Mouse (Mus musculus): ENCODE measurements at regions not wholly inside any gene's neighbourhood (a gene's known extent, or its start where the extent isn't known, plus 50 kb on each side); places are given as distances from the start of the nearest gene placed in this dataset.

DNA sequence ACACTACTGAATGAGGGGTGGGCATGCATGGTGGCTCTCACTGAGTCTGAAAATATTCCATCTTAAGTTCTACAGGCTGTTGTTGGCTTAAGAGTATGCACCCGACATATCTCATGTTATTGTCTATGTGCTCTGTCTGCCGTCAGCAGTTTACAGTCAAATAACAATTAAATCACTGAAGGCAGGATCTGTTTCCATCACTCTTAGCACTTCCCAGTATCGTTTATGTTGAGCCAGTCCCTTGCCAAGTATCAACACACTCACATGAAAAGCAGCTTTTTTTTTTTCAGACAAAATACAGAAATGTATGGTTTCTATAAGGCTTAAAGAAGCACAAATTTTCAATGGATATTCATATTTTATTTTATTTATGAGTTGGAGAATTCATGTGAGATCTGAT, 485.9 kb upstream of the Gm9747 start:
- no peak for DNase-seq (ENCODE audit: low spot score)

DNA sequence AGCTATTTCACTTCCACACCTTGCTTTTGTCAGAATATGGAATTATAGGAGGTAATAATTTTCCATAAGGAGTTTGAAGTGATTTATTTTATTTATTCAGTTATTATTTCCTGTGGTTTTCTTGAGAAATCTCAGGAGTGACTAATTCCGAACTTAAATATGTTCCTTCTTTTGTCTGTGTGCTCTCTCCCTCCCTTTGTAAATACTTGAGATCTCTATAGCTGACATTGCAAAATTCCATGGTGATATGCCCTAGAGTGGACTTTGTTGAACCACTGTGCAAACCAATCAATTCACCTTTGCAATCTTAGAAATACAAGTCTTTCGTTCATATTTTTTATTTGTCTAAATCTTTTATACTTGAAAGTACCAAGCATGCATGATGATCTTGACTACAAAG, 478.8 kb upstream of the Gm9747 start:
- DNase-seq (ENCODE audit: low spot score): no peak

DNA sequence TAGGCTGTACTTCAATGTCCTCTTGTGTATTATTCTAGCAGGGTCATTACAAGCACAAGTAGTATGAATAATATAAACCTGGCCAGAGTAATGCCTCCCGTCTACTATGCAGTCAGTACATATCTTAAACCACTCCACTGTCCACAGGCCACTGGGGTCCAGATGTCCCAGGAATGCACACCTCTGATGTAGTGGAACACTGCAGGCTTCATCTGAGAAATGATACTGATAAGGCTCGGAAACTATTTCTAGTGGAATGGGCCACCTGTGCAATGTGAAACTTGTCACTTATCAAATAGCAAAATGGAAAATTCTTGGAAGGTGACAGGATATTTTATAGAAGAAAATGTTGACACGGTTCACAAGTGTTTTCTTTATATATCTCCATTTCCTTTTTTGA, 477.6 kb upstream of the Gm9747 start:
- no peak for DNase-seq (ENCODE audit: low spot score)

DNA sequence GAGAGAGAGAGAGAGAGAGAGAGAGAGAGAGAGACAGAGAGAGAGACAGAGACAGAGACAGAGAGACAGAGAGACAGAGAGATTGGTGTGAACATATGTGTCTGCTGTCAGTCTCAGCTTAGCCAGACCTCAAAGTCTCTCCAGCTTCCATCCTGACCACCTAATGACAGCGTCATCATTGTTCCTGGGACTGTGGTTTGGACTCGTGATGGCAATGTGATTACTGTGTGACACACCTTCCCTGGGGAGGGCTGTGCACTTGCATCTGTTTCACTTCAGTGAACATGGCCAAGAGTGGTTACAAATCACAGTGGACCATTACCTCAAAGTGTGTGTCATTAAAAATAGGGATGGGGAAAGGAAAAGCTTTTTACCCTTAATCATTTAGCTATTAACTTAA, 477.2 kb upstream of the Gm9747 start:
- DNase-seq (ENCODE audit: low spot score): no peak

DNA sequence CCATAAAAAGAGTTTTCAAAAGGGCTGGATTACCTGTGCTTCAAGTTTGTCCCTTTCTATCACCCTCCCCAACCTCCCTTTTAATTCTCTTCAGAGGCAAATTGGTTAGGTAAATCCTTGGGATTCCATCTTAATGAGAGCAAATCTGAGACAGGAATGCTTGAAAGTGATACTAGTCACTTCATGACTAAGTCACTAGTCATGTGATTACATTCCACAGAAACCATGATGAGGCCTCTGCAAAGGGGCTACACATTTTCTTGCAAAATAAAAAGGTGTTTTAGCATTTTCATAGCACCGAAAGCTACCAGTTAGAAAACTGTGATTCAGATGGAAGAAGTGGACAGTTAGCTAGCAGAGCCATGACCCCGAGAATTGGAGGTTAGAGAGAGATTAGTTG, 473.0 kb upstream of the Gm9747 start:
- no peak for DNase-seq (ENCODE audit: low spot score)

DNA sequence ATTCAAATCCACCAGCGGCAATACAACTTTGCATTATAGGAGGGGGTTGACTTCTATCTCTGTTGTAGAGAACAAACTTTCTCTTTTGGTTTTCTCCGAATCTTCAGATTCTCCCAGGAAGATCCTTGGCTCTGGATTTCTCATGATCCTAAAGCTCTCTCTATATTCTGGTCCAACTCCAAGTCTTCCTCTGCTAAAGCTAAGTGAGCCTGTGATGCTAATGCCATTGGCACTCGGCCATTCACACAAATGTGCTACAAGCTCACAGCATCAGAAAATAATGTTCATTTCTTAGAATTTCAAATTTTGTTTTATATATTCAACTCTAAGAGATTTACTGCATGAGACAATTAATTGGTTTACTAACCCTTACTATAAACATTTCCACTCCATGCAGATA, 461.2 kb upstream of the Gm9747 start:
- DNase-seq (ENCODE audit: low spot score): no peak

DNA sequence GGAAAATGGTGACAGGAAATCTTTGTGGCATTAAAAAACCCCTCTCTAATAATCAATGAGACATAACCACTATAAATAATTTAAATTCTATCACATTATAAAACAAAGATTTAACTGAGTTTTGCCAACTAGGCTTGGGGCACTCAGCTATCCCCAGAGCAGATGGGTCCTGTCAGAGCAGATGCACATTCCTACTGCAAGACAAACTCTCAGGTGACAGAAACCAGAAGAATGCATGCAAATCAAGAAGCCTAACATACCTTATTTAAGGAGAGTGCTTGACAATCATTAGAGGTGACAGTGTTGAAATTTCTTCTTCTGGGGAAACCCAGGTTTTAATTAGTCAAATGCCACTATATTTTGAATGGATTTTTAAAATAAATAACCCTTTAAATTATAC, 452.3 kb upstream of the Gm9747 start:
- no peak for DNase-seq (ENCODE audit: low spot score)

DNA sequence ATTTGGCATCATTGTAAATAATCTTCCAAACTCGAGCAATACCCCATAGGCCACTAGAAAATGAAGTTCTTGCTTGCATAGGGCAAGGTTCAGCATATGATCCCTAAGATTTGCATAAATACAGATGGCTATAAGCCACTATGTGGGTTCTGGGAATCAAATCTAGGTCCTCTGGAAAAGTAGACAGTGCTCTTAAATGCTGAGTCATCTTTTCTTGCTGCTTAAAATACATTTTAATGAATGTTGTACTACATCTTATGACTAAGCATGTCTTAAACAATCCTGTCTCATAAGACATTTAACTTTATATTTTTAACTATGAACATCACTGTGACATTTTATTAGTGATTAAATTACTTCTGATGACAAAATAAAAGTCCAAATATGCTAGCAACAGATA, 448.6 kb upstream of the Gm9747 start:
- DNase-seq (ENCODE audit: low spot score): no peak

DNA sequence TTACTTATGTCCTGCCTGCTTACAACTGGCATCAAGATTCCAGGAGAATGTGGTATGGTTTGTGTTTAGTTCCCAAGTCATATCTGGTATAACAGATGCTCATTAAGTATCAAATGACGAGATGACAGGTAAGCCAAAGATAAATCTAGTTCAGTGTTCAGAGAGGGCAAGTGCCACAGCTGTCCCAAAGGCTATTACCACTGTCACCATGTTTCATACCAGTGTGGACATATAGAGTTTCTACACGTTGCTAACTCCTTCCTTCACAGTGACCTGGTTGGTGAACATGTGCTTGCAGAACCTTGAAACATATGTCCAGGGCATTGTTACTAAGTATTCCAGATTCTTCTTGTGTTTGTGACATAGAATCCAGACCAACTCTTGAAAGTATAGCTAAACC, 438.1 kb upstream of the Gm9747 start:
- no peak for DNase-seq (ENCODE audit: low spot score)

DNA sequence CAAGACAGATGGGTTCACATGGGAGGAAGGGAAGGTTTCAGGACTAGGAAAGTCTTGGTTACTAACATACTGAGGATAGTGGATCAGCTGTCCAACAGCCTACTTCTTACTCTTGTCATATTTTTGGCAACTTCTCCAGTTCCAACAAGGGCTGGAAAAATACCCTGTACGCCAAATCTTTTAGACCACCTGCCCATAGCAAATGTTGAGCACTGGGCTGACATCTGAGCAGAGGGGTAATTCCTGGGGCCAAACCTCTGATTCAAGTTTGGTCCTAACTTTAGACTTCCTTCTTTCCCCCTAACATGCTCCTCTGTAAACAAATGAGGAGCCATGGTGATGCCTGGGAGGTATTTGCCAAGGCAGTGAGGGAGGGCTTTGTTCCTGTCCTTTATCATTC, 437.5 kb upstream of the Gm9747 start:
- no peak for DNase-seq (ENCODE audit: low spot score)

DNA sequence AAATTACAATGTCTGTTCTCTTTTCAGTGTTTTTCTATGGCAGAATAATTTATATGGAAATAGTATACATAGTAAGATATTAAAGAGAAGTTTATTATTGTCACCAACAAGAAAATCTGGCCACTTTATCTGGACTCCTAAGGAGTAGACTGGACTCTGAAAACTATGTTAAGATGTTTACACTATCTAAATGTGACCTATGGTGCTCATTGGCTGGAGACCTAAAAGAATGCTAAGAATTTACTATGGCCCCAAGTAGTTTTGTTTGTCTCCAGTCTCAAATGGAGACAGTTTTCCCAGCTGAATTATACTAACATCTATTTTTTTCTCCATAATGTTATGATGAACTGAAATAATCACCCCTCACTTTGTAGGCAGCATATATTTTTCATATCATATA, 421.3 kb upstream of the Gm9747 start:
- no peak for DNase-seq (ENCODE audit: low spot score)

DNA sequence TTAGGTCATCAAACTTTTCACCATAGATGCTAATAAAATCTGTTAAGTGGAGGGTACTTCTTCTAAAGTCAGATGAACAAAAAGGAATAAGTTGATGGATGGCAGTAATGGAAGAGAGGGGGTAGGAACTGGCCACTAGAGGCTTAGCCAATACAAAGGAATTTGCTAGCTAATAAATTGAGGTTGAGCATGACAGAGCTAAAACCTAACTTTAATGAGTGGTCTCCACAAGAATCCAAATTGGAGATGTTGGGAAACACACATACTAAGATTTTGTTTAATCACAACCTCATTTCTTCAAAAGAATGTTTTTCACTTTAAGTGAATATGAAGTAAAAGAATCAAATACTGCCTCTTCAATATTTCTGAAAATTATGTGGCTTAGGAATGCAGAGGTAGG, 414.0 kb upstream of the Gm9747 start:
- no peak for DNase-seq (ENCODE audit: low spot score)

DNA sequence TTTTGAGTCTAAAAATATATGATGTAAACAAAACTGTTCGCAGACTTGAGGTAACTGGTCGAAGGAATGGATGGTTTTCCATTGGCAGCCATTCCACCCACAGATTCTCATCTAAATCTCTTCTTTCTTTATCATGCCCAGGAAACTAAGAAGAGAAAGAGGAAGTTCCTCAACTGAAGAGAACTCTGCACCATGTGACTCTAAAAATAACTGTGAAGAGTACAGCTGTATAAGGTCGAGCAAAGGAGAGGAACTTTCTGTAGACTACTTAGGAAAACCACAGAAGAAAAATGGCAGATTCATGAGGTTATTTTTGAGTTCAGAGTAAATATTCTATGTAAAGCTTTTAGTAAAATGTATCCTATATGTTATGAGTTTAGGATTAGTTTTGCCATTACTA, 390.9 kb upstream of the Gm9747 start:
- DNase-seq (ENCODE audit: low spot score): no peak

DNA sequence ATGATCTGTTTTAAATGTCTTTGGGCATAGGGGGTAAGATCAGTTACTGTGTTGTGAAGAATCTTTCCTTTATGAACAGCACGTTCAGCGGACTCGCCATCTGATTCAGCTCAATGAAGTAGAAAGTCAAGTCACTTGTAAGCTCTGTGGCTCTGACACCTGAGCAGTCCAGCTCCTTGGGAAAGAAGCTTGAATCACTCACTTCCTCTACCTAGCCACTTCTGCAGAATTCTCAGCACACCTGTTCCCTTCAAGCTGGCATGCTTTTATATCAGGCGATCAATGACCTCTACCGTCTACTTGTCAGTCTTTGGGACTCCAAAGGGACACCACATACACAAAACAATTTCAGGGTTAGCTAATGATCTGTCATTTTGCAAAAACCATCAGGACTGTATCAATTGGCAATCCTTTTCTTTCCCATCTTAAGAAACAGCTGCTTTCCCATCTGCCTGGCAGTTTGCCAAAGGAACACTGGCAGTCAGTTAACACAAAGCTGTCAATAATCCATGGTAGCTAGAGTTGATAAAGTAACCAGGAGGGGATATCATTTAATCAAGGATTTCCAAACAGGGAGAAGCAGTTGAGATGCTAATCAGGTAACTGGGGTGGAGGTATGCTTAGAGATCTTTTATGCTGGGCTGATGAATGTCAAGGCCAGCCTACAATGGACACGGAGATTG, 382.3 kb upstream of the Gm9747 start:
- DNase-seq (ENCODE audit: low spot score): no peak

DNA sequence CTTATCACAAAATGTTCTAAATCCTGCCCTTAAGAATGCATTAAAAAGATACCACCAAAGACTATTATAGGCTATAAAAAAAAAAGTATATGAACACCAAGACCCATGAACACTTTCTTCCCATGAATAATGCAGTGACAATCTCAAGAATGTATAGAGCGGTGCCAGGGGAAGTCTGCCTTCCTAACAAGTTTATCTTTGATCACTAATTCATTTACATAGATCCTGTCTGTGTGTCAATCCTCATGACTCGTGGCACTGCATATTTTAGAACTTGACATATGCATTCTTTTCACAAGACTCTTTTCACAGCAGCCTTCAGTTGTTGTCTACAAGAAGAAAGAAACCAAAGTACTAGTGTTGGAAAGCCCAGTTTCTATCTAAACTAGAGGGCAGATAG, 373.4 kb upstream of the Gm9747 start:
- DNase-seq (ENCODE audit: low spot score): no peak

DNA sequence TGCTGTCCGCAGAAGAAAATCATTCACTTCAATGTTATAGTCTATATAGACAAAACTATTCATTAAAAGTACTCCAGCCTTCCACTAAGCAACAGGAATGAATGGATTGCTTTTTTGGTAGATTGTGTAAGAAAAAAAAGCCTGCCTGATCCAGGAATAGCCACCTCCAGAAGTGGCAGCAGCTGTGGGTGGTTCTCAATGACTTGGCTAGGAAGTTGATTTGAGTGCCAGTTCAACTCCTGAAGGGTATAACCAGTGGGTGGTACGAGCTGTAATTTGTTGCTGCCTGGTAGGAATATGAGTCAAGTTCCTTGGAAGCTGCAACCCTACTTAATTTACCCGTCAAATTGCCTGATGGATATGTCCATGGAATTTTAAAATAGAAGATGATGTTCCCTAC, 368.3 kb upstream of the Gm9747 start:
- no peak for DNase-seq (ENCODE audit: low spot score)

DNA sequence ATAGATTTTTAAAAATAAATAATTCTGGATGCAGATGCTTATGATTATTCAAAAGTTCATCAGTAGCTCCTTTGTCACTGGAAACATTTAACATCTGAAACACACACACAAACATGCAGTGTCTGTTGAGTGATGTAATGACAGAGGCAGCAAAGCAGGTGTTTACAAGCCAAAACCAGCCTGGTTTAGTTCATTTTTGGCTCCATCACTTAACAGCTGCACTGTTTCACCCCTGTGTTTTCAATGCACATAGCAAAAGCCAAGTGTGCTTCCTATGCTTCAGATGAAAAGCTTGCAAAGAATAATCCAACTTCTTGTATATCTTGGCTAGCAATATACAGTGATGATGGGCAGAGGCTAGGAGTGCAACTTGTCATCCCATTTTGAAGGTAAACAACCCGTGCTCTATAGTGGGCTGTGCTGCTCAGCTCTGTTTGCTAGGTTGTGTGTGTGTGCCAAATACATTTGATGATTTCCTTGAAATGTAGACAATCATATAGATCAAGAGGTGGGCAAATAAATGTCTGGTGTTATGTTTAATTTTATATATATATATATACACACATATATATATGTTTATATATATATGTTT, 345.9 kb upstream of the Gm9747 start:
- DNase-seq (ENCODE audit: low spot score): no peak

DNA sequence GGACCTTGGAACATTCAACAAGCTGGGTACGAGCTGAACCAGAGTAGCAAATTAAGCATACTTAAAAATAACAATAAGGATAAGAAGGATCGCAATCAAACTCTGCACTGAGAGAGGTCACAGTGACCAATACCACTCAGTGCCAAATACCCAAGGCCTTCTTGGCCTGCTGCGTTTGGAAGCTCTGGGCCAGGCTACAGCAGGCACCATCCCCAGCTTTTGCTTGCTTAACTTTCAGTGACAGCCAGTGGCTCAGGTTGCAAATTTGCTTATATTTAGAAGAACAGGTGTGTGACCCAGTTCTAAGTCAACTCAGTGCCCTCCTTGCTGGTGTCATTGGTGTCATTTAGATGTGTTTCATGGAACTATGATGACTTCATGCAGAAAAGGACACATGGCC, 335.7 kb upstream of the Gm9747 start:
- DNase-seq (ENCODE audit: low spot score): no peak

DNA sequence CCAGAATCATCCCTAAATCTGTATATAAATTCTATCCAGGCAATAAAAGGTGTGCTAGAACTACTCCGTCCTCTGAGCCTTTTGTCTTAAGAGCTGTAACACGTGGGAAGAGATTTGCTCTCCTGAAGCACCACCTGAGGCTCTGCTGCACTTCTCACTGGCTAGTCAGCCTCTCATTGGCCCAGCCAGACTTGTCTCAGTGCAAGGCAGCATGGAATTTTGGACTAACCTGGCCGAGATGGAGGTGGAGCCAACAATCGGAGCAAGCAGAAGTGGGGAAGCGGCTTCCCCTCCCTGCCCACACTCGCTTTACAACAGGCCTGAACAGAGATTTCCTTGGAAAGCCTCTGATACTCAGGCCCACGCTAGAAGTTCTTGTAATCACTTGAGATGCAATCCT, 332.1 kb upstream of the Gm9747 start:
- DNase-seq (ENCODE audit: low spot score): no peak

DNA sequence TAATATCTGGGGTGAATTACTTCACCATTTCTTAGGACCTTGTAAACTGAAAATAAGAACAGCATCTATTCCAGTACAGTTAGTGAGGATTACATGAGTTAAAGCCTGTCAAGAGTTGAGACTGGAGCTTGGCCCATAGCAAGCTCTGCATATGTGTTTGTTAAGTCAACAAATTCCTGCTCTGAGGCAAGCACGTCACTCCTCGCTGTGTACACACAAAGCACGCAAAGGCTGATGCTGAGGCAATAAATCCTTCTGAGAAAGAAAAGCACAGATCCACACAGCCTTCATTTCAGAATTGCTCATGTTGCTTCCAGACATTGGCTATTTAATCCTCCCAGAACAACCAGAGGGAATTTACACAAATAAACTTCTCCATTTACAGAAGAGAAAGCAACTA, 328.9 kb upstream of the Gm9747 start:
- no peak for DNase-seq (ENCODE audit: low spot score)

DNA sequence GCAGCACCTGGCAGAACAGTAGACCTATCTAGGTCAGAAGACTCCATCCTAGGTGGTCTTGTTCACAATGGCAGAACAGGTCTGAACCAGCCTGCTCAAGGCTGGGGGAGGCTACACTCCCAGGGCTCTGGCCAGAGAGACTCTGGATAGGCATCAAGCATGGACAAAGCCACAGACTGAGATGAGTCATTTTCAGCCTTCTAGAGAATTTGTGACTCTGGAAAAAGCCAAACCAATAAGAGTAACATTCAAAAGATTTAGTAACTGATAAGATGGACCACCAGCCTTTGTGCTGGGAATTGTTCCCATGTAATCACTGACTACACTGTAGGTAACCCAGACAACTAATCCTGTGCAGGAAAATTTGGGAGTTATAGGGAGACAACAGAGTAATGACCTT, 320.3 kb upstream of the Gm9747 start:
- no peak for DNase-seq (ENCODE audit: low spot score)

DNA sequence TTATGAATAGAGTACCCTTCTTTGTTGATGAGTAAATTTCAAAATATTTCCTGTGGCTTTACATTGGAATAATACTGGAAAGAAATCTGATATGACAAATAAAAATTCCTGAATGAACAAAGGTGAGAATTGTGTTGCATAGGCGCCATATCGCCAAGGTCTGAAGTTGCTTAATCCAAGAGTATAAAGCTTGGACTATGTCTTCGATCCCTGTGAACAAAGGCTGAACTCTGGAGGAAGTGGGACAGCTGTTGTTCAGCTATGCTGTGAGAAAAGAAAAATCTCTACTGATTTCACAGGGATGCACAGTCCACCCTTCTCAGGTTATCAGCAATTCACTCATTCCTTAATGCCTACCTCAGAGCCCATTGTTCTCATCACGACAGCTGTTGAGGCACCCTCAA, 319.3 kb upstream of the Gm9747 start:
- no peak for DNase-seq (ENCODE audit: low spot score)

DNA sequence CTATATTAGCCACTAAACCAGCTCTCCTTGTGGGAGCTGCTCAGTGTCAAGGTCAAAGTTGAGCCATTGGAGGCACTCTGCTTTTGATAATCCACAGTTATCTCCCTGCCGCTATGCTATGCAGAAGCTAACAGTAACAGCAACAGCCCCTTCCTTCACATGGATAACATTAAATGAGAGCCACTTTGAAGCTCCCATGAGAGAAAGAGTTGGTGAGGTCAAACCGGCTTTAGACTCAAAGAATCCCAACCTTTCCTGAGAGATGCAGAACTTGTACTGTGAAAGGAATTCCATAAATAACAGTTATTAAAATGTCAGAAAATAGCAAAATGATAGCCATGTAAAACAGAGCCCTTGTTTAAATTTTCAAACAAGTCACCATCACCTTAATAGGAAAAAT, 316.1 kb upstream of the Gm9747 start:
- no peak for DNase-seq (ENCODE audit: low spot score)

DNA sequence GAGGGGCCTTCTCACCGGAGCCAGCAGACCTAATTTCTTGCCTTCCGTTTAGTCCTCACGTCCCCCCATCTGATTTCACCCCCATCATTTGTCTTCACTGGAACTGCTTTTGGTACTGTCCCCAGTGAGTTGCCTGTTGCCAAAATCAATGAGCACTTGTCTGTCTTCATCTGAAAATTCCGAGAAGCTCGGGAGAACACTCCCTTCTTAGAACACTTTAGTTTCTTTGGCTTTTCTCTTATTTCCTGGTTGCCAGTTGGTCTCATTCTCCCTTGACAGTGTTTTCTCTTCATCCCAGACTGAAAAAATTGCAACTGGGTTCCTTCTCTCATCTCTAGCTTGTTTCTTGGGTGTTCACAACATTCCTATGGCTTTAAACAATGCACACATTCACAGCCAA, 305.2 kb upstream of the Gm9747 start:
- DNase-seq (ENCODE audit: low spot score): no peak

DNA sequence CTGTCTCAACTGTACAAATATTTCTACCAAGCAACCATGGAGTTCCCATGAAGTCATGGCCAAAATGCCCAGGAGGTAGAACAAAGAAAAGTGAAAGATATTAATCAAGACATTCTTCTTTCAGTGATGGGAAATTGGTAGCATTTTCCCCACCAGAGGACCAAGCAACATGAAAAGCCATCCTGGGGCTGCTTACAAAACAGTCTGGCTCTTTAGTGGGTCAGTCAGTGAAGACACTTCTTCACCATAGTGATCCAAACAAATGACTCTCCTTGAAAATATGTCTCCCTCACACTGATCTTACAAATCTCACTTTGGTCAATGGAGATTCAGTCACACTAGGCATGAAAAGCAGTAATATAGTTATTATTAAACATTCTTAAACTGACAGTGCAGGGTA, 299.8 kb upstream of the Gm9747 start:
- DNase-seq (ENCODE audit: low spot score): no peak

Measured in urinary bladder, postnatal 25 days (tissue).